Mouse (Mus musculus) bone marrow, adult 2 months (tissue): ENCODE measurements around the gene Ppp1r12a.

Experiments
- CTCF ChIP-seq: fragments of 200-500 bp; IDR thresholded peaks from 2 replicates; pipeline ENCODE4 v1.5.1; 2011; ENCODE audit warnings: low read length, control low read depth; ENCODE audit not compliant: control insufficient read depth, insufficient read depth
- POLR2A ChIP-seq: fragments of 200-500 bp; IDR thresholded peaks from 2 replicates; pipeline ENCODE4 v1.6.1; 2011; ENCODE audit warnings: low read depth, mild to moderate bottlenecking, control low read depth, low read length, borderline replicate concordance; ENCODE audit not compliant: control insufficient read depth

- TF ChIP-seq CTCF (no peak), POLR2A (no peak)
These were observed 124.9 kb downstream of the Ppp1r12a start for GRCm38 (mm10) chr10:108286658-108287437.
